Mouse (Mus musculus) T-cell, adult 66 days (primary cell): Measurements from ENCODE around the gene Vapa. TPM values are rescaled to one million over a fixed set of nuclear protein-coding genes. Genes with fewer than 3 reads are reported as not detected.

Experiments used
- total RNA-seq, 2 experiments: library from RNA; stranded (reverse); gene quantifications; 3 replicates in 1 of 2; 4 replicates in 1 of 2; pipeline ENCODE4 v1.2.4; 2023

Gene Vapa
- total RNA-seq: 10 to 100 TPM; 74.3 to 83.6 TPM

DNA sequence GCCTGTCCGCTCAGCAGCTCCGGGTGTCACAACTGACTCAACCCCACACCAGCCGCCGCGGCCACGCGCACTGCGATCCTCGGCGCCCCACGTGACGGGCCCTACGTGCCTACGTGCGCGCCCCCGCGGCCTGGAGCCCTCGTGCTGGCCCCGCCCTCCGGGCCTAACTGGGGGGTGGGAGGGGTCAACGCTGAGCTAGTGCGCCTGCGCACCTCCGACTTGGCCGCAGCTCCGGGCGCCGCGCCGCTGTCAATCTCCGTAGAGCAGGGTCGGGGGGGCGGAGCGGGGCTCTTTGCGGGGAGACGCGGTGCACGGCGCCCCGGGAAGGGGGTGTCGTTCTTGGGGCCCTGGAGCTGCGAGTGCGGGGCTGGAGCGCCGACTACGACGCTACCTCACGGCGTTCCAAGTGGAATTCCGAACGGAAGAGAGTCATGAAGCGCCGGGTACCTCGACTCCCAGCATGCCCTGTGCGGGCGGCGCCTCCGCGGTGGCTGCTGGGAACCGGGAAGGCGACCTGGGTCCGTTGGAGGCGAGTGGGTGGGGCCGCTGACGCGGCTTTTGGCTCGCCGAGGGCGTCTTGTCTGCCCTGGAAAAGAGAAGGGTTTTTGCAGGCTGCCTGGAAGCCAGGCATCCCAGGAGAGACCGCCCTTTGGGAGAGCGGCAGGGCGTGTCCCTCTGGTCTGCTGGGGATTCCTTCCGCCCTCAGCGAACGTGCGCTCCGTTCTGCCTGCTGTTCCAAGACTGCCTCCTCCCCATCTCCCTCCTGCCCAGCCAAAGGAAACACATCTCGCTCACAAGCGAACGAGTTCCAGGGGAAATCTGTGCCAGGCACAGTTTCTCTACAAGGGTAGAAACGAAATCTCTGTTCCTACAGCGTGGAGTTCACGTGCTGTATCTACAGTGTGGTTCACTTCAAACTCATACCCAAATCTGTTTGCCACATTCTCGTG lies at the start of gene Vapa:
Vapa (minus strand) TSS at position 93 of the 950 bp plus-strand sequence.

DNA sequence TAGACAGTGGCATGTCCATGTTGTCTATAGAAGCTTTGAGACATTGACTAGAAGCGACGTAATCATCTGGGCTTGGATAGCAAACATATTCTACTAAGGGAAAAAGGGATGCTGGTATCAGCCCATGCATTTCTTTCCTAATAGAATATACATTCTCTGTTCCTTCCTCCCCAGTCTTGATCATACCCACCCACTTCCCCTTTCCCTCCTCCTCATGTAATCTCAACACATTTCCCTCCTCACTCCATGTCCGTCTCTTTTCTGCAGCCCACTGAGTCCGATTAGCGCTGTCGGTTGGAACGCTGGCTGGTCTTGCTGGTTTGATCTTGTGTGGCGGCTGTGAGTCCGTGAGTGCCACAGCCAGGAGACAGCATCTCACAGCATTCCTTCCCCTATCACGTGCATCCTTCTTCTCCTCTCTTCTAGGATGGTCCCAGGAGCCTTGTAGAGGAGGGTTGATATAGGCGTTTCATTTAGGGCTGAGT lies 28.4 kb upstream of the Vapa start, which contains the start of gene Txndc2:
Txndc2 (minus strand) TSS at position 435 of the 485 bp plus-strand sequence.

DNA sequence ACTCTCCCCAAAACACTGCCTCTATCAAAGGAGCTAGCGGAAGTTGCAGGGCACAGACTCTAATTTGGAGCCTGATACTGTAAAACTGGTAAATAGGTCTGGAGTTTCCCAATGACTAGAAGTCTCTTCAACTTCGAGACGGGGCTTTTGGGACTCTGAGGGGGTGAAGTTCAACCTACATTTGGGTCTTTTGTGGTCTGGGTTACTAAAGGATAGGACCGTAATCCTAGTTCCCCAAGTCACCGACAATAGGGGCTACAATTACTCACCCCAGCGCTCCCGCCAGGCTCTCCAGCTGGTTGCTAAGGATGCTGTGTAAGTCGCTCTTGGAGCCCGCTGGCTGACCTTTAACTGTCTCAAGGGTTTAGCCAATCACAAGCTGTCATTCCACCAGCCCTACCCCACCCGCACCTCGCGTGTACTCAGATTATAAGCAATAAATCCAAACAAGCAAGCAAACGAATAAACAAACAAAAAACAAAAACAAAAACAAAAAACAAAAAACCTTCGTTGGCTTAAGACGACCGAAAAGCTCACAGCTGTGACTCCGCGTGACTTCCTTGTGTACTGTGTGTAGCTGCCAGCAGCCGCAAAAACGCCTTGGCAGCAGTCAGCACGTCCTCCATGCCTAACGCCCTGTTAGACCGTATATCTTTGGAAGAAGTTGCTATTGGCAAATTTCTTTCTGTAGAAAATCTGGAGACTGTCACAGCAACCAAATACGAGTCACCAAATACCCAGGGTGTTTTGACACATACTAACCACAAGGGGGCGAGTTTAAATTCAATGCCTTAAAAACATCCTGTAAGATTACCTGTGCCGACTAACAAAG lies 72.7 kb downstream of the Vapa start, which contains the start of gene Tmem232:
Tmem232 (minus strand) TSS at position 342 of the 832 bp plus-strand sequence.

Other genes starting within 250 kb of the Vapa start
- gene Tmem232, start 72.8 kb downstream of the Vapa start, total RNA-seq: not detected
- gene Txndc2, start 28.6 kb upstream of the Vapa start, total RNA-seq: not detected
- 1 to 10 TPM; 1.6 to 1.8 TPM for gene Rab31, start 159.2 kb upstream of the Vapa start, total RNA-seq
- gene Ppp4r1, start 169.0 kb upstream of the Vapa start, total RNA-seq: 10 to 100 TPM; 70.4 to 73.0 TPM